ENCODE assay signal across 10 mouse cellular contexts in genomic region chr11:24099886-24100293, GRCm38 (mm10). TPM values are rescaled to one million over a fixed set of nuclear protein-coding genes. Genes with fewer than 3 reads are reported as not detected.
DNase-seq lines count a peak whose midpoint lies in the region; ATAC-seq lines count a peak whose summit lies in the region.
"Had no signal": no experiment of that assay in that cellular context is flagged by ENCODE, and none has a peak within 500 bp of the region (broad histone marks: within the 10 kb centered on the region; RNA-seq: fewer than 3 reads in every experiment).

No protein-coding gene starts in this region.

- peaks cover 80% of the 10 kb centered on the region for H3K4me1 ChIP-seq in limb, embryonic 12.5 days (replicated peaks)
- H3K4me1 ChIP-seq in limb, embryonic 10.5 days = peaks cover 65% of the 10 kb centered on the region
- peaks cover 88% of the 10 kb centered on the region for H3K4me1 ChIP-seq in forebrain, embryonic 12.5 days
- peaks cover 21% of the 10 kb centered on the region for H3K4me1 ChIP-seq in kidney, embryonic 15.5 days

- no peaks in the 10 kb centered on the region for H3K27me3 ChIP-seq in limb, embryonic 12.5 days
- no peaks in the 10 kb centered on the region for H3K27me3 ChIP-seq in limb, embryonic 10.5 days (ENCODE audit: low read depth, poor library complexity, severe bottlenecking)
- H3K27me3 ChIP-seq in forebrain, embryonic 12.5 days = no peaks in the 10 kb centered on the region
- peaks cover 72% of the 10 kb centered on the region for H3K27me3 ChIP-seq in kidney, embryonic 15.5 days

- 48% methylated on average over 6 of the region's 7 CpGs for WGBS in limb, embryonic 12.5 days
- 59% methylated on average over 7 of the region's 7 CpGs for WGBS in limb, embryonic 10.5 days
- 12% methylated on average over 7 of the region's 7 CpGs for WGBS in forebrain, embryonic 12.5 days
- 19% methylated on average over 7 of the region's 7 CpGs for WGBS in kidney, embryonic 15.5 days

- no peak overlapping the region for H3K9ac ChIP-seq in limb, embryonic 12.5 days (replicated peaks)
- H3K9ac ChIP-seq in forebrain, embryonic 12.5 days = peak overlapping the region; percentile 29; the same call in 1 of the 2 replicates
- H3K9ac ChIP-seq in kidney, embryonic 15.5 days = no peak overlapping the region

- DNase-seq in limb, embryonic 10.5 days (ENCODE audit: low spot score) = no peak
- DNase-seq in neural tube, embryonic 10.5 days (ENCODE audit: extremely low spot score, low spot score) = peak; percentile 48
- DNase-seq in thymus, postnatal 25 days = no peak
- DNase-seq in adrenal gland, postnatal 36 days = no peak
- DNase-seq in adrenal gland, adult 2 months = no peak

- no peak overlapping the region for H3K4me3 ChIP-seq in limb, embryonic 12.5 days (replicated peaks)
- H3K4me3 ChIP-seq in limb, embryonic 10.5 days = no peak overlapping the region
- 0 out of 2 replicates have a peak overlapping the region, but pooled peaks have one; percentile 1 for H3K4me3 ChIP-seq in forebrain, embryonic 12.5 days (replicated peaks)
- H3K4me3 ChIP-seq in kidney, embryonic 15.5 days (replicated peaks) = no peak overlapping the region

- peak overlapping the region; percentile 34 for H3K4me2 ChIP-seq in limb, embryonic 12.5 days
- H3K4me2 ChIP-seq in forebrain, embryonic 12.5 days = peak overlapping the region; percentile 37
- no peak overlapping the region for H3K4me2 ChIP-seq in kidney, embryonic 15.5 days

- H3K36me3 ChIP-seq in limb, embryonic 12.5 days = peaks cover 30% of the 10 kb centered on the region
- H3K36me3 ChIP-seq in limb, embryonic 10.5 days = peaks cover 35% of the 10 kb centered on the region
- H3K36me3 ChIP-seq in forebrain, embryonic 12.5 days (replicated peaks) = 0 out of 2 replicates have a peak, but pooled peaks cover 9% of the 10 kb centered on the region
- no peaks in the 10 kb centered on the region for H3K36me3 ChIP-seq in kidney, embryonic 15.5 days

- ATAC-seq in limb, embryonic 12.5 days (ENCODE audit: insufficient number of reproducible peaks, insufficient read depth, low FRiP score, low TSS enrichment, low read depth) = no peak
- peak; percentile 52 for ATAC-seq in forebrain, embryonic 12.5 days (ENCODE audit: low FRiP score)
- peak; percentile 67; the same call in 1 of the 2 replicates for ATAC-seq in kidney, embryonic 15.5 days (replicated peaks; ENCODE audit: low FRiP score)

- no peaks in the 10 kb centered on the region for H3K9me3 ChIP-seq in limb, embryonic 12.5 days
- H3K9me3 ChIP-seq in limb, embryonic 10.5 days (replicated peaks) = no peaks in the 10 kb centered on the region
- no peaks in the 10 kb centered on the region for H3K9me3 ChIP-seq in forebrain, embryonic 12.5 days
- no peaks in the 10 kb centered on the region for H3K9me3 ChIP-seq in kidney, embryonic 15.5 days (replicated peaks)

- H3K27ac ChIP-seq in limb, embryonic 12.5 days = peak overlapping the region; percentile 64
- no peak overlapping the region for H3K27ac ChIP-seq in limb, embryonic 10.5 days
- H3K27ac ChIP-seq in forebrain, embryonic 12.5 days = peak overlapping the region; percentile 76
- no peak overlapping the region; the same call in 1 of the 2 replicates for H3K27ac ChIP-seq in kidney, embryonic 15.5 days

RNA-seq across cellular contexts. Expression of gene Bcl11a, which starts 22.0 kb away (rescaled TPM):
- 103 and 109 TPM in 2 replicates for polyA plus RNA-seq in limb, embryonic 12.5 days (2016; fragmentation: Nextera tagmentation; extraction: Ambion mirVana)
- polyA plus RNA-seq in limb, embryonic 10.5 days (2016; fragmentation: Nextera tagmentation; extraction: Ambion mirVana) = 41.4 and 75.0 TPM in 2 replicates
- polyA plus RNA-seq in forebrain, embryonic 12.5 days (2016; fragmentation: Nextera tagmentation; extraction: Ambion mirVana) = 129 and 130 TPM in 2 replicates
- 2.9 and 3.6 TPM in 2 replicates for polyA plus RNA-seq in kidney, embryonic 15.5 days (2015; fragmentation: Nextera tagmentation; extraction: Ambion mirVana)
- 1 to 10 TPM; 4.9 to 5.4 TPM for total RNA-seq in adrenal gland, postnatal 36 days (2021)
- 1 to 10 TPM; 4.3 to 5.9 TPM for total RNA-seq in adrenal gland, adult 2 months (2021)
- 0.80 and 0.81 TPM in 2 replicates for polyA plus RNA-seq in adrenal gland, adult 2 months (2012; rRNA removed)

RNA-seq across cellular contexts. Expression of gene A830031A19Rik, which starts 25.0 kb away (rescaled TPM):
- not detected in 2 replicates for polyA plus RNA-seq in limb, embryonic 12.5 days (2016; fragmentation: Nextera tagmentation; extraction: Ambion mirVana)
- polyA plus RNA-seq in limb, embryonic 10.5 days (2016; fragmentation: Nextera tagmentation; extraction: Ambion mirVana) = not detected in 2 replicates
- polyA plus RNA-seq in forebrain, embryonic 12.5 days (2016; fragmentation: Nextera tagmentation; extraction: Ambion mirVana) = not detected in 2 replicates
- not detected in 2 replicates for polyA plus RNA-seq in kidney, embryonic 15.5 days (2015; fragmentation: Nextera tagmentation; extraction: Ambion mirVana)
- total RNA-seq in adrenal gland, postnatal 36 days (2021) = not detected
- total RNA-seq in adrenal gland, adult 2 months (2021) = not detected
- not detected in 2 replicates for polyA plus RNA-seq in adrenal gland, adult 2 months (2012; rRNA removed)
- total RNA-seq: hematopoietic stem cell, adult 5-6 weeks had no signal
- polyA plus RNA-seq: spleen, adult 2 months had no signal

Comparison
In these comparisons a context has a peak if more than half of its experiments do, and no peak if none do; other contexts are left out.
1. H3K27ac ChIP-seq: peak in limb, embryonic 12.5 days (single experiment) and forebrain, embryonic 12.5 days (single experiment); none in limb, embryonic 10.5 days (single experiment) and kidney, embryonic 15.5 days (single experiment).